Mouse (Mus musculus): ENCODE measurements around the gene Wdr31. TPM values are rescaled to one million over a fixed set of nuclear protein-coding genes. Genes with fewer than 3 reads are reported as not detected.
A peak's percentile ranks its signal among the peaks of the same experiment; 100 is the strongest.

The Wdr31 gene
- polyA plus RNA-seq, 1 experiment: 14.8 TPM

DNA sequence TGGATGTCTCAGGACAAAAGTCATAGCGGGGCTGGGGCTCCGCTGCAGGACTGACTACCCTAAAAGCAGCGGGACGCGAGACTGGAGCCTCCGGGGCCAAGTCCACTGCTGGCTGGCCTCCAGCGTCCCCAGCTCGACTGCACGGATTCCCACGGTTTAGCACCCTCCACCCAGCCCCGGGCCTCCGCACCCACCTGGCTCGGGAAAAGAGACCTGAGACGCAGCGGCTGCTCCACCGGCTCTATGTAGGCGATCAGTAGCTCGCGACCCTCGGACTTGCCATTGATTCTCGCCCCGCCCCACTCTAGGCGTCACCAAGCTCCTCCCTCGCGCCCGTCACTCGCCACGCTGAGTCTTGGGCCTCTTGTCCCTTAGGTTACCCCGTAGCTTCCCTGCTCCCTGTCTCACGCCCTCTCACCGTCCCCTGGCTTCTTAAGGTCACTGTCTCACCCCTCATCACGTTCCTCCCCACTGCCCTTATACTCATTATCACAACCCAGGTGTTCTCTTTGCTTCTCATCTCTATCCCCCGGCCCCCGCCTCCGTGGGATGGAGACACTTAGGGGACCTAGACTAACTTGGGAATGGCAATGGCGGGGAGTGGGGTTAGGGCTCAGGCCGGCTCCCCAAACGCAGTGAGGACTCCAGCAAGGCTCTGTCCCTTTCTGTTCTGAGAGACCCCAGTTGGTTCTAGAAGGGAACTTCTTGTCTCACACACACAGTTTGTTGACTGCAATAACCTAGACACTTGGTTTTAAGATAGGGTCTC lies 31.5 kb upstream of the Wdr31 start:
- H3K36me3 ChIP-seq (ENCODE audit: control insufficient read depth, insufficient read depth, low read length, poor library complexity, severe bottlenecking): no peaks in the 10 kb centered on the region
- TF ChIP-seq EP300 (IDR thresholded peaks at IDR 0.05; ENCODE audit: insufficient read depth, low read depth, low read length) (peak; percentile 52; the same call in 1 of the 2 replicates), CTCF (IDR thresholded peaks at IDR 0.05; ENCODE audit: low read depth, low read length) (no peak), POLR2A (IDR thresholded peaks at IDR 0.05; ENCODE audit: insufficient read depth, low read length) (no peak)
- H3K9me3 ChIP-seq (replicated peaks; ENCODE audit: control insufficient read depth, insufficient read depth, low read length, poor library complexity, severe bottlenecking): no peaks in the 10 kb centered on the region
- H3K9ac ChIP-seq (ENCODE audit: low read depth, poor library complexity, severe bottlenecking): peak overlapping the region; percentile 32
- no peak overlapping the region for H3K27ac ChIP-seq (ENCODE audit: insufficient read depth, low read length)
- peak overlapping the region; percentile 74 for H3K4me3 ChIP-seq (ENCODE audit: low read depth, low read length)
- H3K27me3 ChIP-seq (ENCODE audit: control insufficient read depth, insufficient read depth, low read length, poor library complexity, severe bottlenecking): no peaks in the 10 kb centered on the region
- no peaks in the 10 kb centered on the region for H3K4me1 ChIP-seq (ENCODE audit: control insufficient read depth, insufficient read depth, low read length)

DNA sequence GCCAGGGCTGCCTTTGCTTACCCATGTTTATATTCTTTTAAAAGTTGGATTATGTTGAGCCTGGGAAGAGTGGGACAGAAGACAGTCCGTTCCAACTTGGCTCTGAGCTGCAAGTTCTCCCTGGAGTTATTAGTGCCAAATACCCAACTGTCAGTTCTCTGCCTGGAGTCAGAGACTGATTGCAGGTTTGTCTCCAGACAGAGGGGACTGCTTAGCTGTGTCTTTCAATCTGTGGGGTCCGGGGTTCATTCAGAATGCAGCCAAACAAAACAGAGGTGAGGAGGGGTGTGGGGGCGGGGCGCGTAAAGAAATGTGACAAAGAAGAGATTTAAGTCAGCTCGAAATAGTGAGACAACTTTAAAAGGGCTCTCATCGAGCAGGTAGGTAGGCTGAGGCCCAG lies 30.8 kb upstream of the Wdr31 start:
- H3K4me1 ChIP-seq (ENCODE audit: control insufficient read depth, insufficient read depth, low read length): no peaks in the 10 kb centered on the region
- H3K27me3 ChIP-seq (ENCODE audit: control insufficient read depth, insufficient read depth, low read length, poor library complexity, severe bottlenecking): no peaks in the 10 kb centered on the region
- H3K9ac ChIP-seq (ENCODE audit: low read depth, poor library complexity, severe bottlenecking): peak overlapping the region; percentile 32
- no peak overlapping the region for H3K27ac ChIP-seq (ENCODE audit: insufficient read depth, low read length)
- H3K36me3 ChIP-seq (ENCODE audit: control insufficient read depth, insufficient read depth, low read length, poor library complexity, severe bottlenecking): no peaks in the 10 kb centered on the region
- H3K9me3 ChIP-seq (replicated peaks; ENCODE audit: control insufficient read depth, insufficient read depth, low read length, poor library complexity, severe bottlenecking): no peaks in the 10 kb centered on the region
- peak overlapping the region; percentile 74 for H3K4me3 ChIP-seq (ENCODE audit: low read depth, low read length)
- TF ChIP-seq POLR2A (IDR thresholded peaks at IDR 0.05; ENCODE audit: insufficient read depth, low read length) (no peak), CTCF (IDR thresholded peaks at IDR 0.05; ENCODE audit: low read depth, low read length) (no peak), EP300 (IDR thresholded peaks at IDR 0.05; ENCODE audit: insufficient read depth, low read depth, low read length) (no peak)

DNA sequence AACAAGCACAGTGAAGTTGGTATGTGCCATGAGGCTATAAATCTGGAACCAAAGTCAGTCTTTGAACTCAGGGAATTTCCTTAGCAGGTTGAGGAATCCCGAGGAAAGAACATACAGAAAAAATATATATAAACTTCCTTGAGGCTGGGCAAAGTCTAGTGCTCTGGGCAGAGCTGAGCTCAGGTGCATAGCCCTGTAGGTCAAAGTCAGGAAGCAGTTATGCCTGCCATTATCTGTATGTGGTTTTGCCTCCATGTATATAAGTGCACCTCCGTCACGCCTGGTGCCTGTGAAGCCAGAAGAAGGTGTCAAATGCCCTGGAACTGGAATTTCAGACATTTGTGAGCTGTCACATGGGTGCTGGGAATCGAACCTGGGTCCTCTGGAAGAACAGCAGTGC lies 30.1 kb upstream of the Wdr31 start:
- H3K4me1 ChIP-seq (ENCODE audit: control insufficient read depth, insufficient read depth, low read length): no peaks in the 10 kb centered on the region
- no peak overlapping the region for H3K27ac ChIP-seq (ENCODE audit: insufficient read depth, low read length)
- no peak overlapping the region for H3K4me3 ChIP-seq (ENCODE audit: low read depth, low read length)
- TF ChIP-seq CTCF (IDR thresholded peaks at IDR 0.05; ENCODE audit: low read depth, low read length) (no peak), POLR2A (IDR thresholded peaks at IDR 0.05; ENCODE audit: insufficient read depth, low read length) (no peak), EP300 (IDR thresholded peaks at IDR 0.05; ENCODE audit: insufficient read depth, low read depth, low read length) (no peak)
- no peaks in the 10 kb centered on the region for H3K36me3 ChIP-seq (ENCODE audit: control insufficient read depth, insufficient read depth, low read length, poor library complexity, severe bottlenecking)
- H3K9ac ChIP-seq (ENCODE audit: low read depth, poor library complexity, severe bottlenecking): no peak overlapping the region
- H3K27me3 ChIP-seq (ENCODE audit: control insufficient read depth, insufficient read depth, low read length, poor library complexity, severe bottlenecking): no peaks in the 10 kb centered on the region
- H3K9me3 ChIP-seq (replicated peaks; ENCODE audit: control insufficient read depth, insufficient read depth, low read length, poor library complexity, severe bottlenecking): no peaks in the 10 kb centered on the region

DNA sequence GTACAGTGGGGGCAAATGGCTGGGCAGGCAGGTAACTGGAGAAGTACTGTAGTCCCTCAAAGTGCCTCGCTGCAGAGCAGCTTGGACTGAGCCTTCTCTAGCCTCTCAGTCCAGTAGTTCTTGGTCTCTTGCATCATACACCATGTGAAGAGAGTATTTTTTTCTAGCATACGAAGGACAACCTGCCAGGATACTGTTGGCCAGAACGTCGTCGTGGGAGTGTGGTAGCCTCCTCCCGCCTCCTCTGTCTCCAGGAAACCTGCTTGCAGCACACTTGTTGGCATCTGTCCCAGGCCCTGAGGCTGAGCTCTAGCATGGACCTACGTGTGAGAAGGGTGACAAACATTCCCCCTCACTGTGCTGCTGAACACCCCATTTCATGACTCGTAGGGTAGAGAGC lies 26.1 kb upstream of the Wdr31 start:
- H3K27me3 ChIP-seq (ENCODE audit: control insufficient read depth, insufficient read depth, low read length, poor library complexity, severe bottlenecking): no peaks in the 10 kb centered on the region
- no peak overlapping the region for H3K9ac ChIP-seq (ENCODE audit: low read depth, poor library complexity, severe bottlenecking)
- H3K4me1 ChIP-seq (ENCODE audit: control insufficient read depth, insufficient read depth, low read length): no peaks in the 10 kb centered on the region
- TF ChIP-seq EP300 (IDR thresholded peaks at IDR 0.05; ENCODE audit: insufficient read depth, low read depth, low read length) (no peak), POLR2A (IDR thresholded peaks at IDR 0.05; ENCODE audit: insufficient read depth, low read length) (no peak), CTCF (IDR thresholded peaks at IDR 0.05; ENCODE audit: low read depth, low read length) (no peak)
- H3K27ac ChIP-seq (ENCODE audit: insufficient read depth, low read length): no peak overlapping the region
- H3K4me3 ChIP-seq (ENCODE audit: low read depth, low read length): no peak overlapping the region
- H3K9me3 ChIP-seq (replicated peaks; ENCODE audit: control insufficient read depth, insufficient read depth, low read length, poor library complexity, severe bottlenecking): no peaks in the 10 kb centered on the region
- no peaks in the 10 kb centered on the region for H3K36me3 ChIP-seq (ENCODE audit: control insufficient read depth, insufficient read depth, low read length, poor library complexity, severe bottlenecking)

DNA sequence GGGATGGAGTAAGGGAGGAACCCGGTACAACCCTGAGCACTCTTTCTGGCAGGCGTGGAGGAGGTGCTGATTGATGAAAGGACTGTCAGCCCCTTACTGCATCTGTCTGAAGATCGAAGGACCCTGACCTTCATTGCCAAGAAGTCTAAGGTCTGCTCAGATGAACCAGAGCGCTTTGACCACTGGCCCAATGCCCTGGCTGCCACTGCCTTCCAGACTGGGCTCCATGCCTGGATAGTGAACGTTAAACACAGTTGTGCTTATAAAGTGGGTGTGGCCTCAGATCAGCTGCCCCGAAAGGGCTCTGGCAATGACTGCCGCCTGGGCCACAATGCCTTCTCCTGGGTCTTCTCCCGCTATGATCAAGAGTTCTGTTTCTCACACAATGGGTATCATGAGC lies 25.2 kb upstream of the Wdr31 start:
- H3K27me3 ChIP-seq (ENCODE audit: control insufficient read depth, insufficient read depth, low read length, poor library complexity, severe bottlenecking): no peaks in the 10 kb centered on the region
- no peaks in the 10 kb centered on the region for H3K9me3 ChIP-seq (replicated peaks; ENCODE audit: control insufficient read depth, insufficient read depth, low read length, poor library complexity, severe bottlenecking)
- no peak overlapping the region for H3K27ac ChIP-seq (ENCODE audit: insufficient read depth, low read length)
- no peaks in the 10 kb centered on the region for H3K36me3 ChIP-seq (ENCODE audit: control insufficient read depth, insufficient read depth, low read length, poor library complexity, severe bottlenecking)
- H3K9ac ChIP-seq (ENCODE audit: low read depth, poor library complexity, severe bottlenecking): no peak overlapping the region
- H3K4me3 ChIP-seq (ENCODE audit: low read depth, low read length): no peak overlapping the region
- no peaks in the 10 kb centered on the region for H3K4me1 ChIP-seq (ENCODE audit: control insufficient read depth, insufficient read depth, low read length)
- TF ChIP-seq POLR2A (IDR thresholded peaks at IDR 0.05; ENCODE audit: insufficient read depth, low read length): no peak
- no peak for TF ChIP-seq EP300 (IDR thresholded peaks at IDR 0.05; ENCODE audit: insufficient read depth, low read depth, low read length)
- no peak for TF ChIP-seq CTCF (IDR thresholded peaks at IDR 0.05; ENCODE audit: low read depth, low read length)

GRCm38 (mm10) chr4:62494230-62494629 lies 23.5 kb upstream of the Wdr31 start:
- no peaks in the 10 kb centered on the region for H3K36me3 ChIP-seq (ENCODE audit: control insufficient read depth, insufficient read depth, low read length, poor library complexity, severe bottlenecking)
- TF ChIP-seq EP300 (IDR thresholded peaks at IDR 0.05; ENCODE audit: insufficient read depth, low read depth, low read length) (no peak), POLR2A (IDR thresholded peaks at IDR 0.05; ENCODE audit: insufficient read depth, low read length) (no peak), CTCF (IDR thresholded peaks at IDR 0.05; ENCODE audit: low read depth, low read length) (no peak)
- no peaks in the 10 kb centered on the region for H3K27me3 ChIP-seq (ENCODE audit: control insufficient read depth, insufficient read depth, low read length, poor library complexity, severe bottlenecking)
- no peak overlapping the region for H3K4me3 ChIP-seq (ENCODE audit: low read depth, low read length)
- H3K4me1 ChIP-seq (ENCODE audit: control insufficient read depth, insufficient read depth, low read length): no peaks in the 10 kb centered on the region
- H3K9ac ChIP-seq (ENCODE audit: low read depth, poor library complexity, severe bottlenecking): no peak overlapping the region
- no peak overlapping the region for H3K27ac ChIP-seq (ENCODE audit: insufficient read depth, low read length)
- H3K9me3 ChIP-seq (replicated peaks; ENCODE audit: control insufficient read depth, insufficient read depth, low read length, poor library complexity, severe bottlenecking): no peaks in the 10 kb centered on the region

Measured in ES-Bruce4 (cell line).